Mouse (Mus musculus) layer of hippocampus, adult 6 months (tissue): ENCODE measurements around the gene Ddit4. TPM values are rescaled to one million over a fixed set of nuclear protein-coding genes. Genes with fewer than 3 reads are reported as not detected.

Experiments used
- long read RNA-seq, 2 experiments: library from polyadenylated mRNA; unstranded; transcript quantifications; one replicate each; pipeline ENCODE4 v2.0.0; 2019 to 2020
- polyA plus RNA-seq: library from polyadenylated mRNA; unstranded; fragments of <200 nt; fragmentation: Nextera tagmentation; gene quantifications from 2 replicates; pipeline ENCODE4 v1.2.3, GENCODE M21; 2021

The Ddit4 gene
- 2.1 and 2.6 TPM in 2 replicates for polyA plus RNA-seq
- long read RNA-seq, experiment 1, partial matches to known transcripts = 0 of 1 reads
- long read RNA-seq, experiment 1, other reads (novel, unspliced or antisense) = 0 of 1 reads
- long read RNA-seq, experiment 2, transcript Ddit4-201 (3 exons, 1,755 nt) = major isoform, 27 of 28 reads
- long read RNA-seq, experiment 2, partial matches to known transcripts = 0 of 28 reads
- long read RNA-seq, experiment 2, other reads (novel, unspliced or antisense) = 1 of 28 reads

GRCm38 (mm10) chr10:59951211-59952151 is at the start of gene Ddit4:
Gene Ddit4 (minus strand): TSS chr10:59951834.

Other genes starting within 250 kb of the Ddit4 start
- 43.0 and 54.3 TPM in 2 replicates for gene Micu1, start 249.4 kb downstream of the Ddit4 start, polyA plus RNA-seq
- 20.0 and 23.2 TPM in 2 replicates for gene Dnajb12, start 72.3 kb downstream of the Ddit4 start, polyA plus RNA-seq
- gene Ascc1, start 51.0 kb upstream of the Ddit4 start, polyA plus RNA-seq = 37.7 and 43.9 TPM in 2 replicates
- gene Anapc16, start 51.3 kb upstream of the Ddit4 start, polyA plus RNA-seq = 124 and 142 TPM in 2 replicates
- 117 and 133 TPM in 2 replicates for gene Spock2, start 154.4 kb upstream of the Ddit4 start, polyA plus RNA-seq